Mouse (Mus musculus) kidney, postnatal 10 days (tissue): ENCODE measurements at regions not wholly inside any gene's neighbourhood (a gene's known extent, or its start where the extent isn't known, plus 50 kb on each side); places are given as distances from the start of the nearest gene placed in this dataset.

Source experiments
- DNase-seq: peaks from one replicate; pipeline ENCODE4 v3.0.0; 2021; ENCODE audit warnings: mixed read lengths

- DNase-seq, result no peak
These were observed 220.5 kb upstream of the Ntm start for GRCm38 (mm10) chr9:30183409-30183808.

DNA sequence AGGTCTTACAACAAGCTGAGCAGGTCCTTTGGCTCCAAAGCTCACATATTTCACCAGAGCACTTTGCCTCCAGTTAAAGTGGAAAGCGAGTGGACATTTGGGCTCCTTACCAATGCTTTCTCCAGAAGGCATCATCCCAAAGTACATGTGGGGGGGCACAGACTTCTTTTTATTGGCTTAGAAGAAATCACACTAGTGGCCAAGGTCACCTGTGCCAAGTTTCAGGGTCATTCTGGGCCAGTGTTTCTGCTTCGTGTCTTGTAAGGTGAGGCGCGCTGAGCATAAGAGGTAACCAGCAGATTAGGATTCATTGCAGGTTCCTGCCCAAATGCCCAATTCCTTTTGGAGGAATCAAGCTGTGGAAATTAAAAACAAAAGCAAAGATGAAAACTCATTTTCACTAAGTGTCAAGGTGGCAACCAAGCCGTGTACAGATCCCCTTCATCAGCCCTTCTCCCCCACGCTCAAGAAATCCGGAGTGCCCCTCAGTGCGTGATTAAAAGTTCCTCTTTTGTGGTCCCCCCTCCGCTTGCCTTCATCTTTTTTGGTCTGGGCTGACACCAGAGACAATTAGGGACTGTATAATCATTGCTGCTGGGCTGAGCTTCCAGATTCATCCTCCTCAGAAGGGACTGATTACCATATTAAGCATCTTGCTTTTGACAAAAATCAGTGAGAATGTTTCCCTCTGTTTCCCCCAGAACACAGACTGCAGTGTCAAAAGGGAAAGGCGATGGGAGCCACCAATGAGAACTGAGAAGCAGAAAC lies 222.2 kb upstream of the Ntm start:
- no peak for DNase-seq

GRCm38 (mm10) chr9:30186261-30186660 lies 223.3 kb upstream of the Ntm start:
- DNase-seq, result no peak

DNA sequence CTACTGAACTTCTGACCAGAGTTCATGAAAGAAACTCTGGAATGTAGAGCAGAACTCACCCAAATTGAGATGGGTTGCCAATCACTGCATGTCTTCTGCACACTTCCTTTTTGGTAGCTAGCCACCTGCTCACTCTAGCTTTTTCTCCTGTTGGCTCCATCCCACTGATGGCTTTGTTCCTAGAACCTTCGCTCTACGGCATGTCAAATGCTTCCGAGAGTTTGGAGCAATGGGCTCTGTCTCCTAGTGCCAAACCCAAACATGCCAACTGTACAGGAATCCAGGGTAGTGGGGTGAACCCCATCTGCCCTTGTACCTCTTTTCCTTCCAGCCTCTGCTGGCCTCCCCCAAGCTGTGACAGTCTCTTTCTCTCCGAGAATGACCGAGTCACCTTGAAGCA lies 227.1 kb upstream of the Ntm start:
- DNase-seq, result no peak

DNA sequence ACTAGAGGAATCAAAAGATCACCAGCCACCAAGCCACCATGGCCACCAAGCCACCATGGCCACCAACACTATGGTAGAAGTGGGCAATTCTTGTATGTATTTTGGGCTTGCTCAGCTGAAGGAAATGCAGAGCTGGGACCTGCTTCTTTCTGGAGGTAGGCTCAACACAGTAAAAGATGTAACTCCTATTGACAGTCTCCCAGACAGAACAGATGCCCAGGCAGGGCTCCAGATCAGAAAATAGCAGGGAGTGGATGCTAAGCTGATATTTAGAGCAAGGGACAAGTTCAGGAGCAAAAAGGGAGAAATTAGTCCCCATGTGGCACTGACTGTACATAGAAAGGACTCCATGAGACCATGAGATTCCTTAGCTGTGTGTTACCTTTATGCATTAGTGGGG lies 228.2 kb upstream of the Ntm start:
- DNase-seq, result no peak

- no peak for DNase-seq
These were observed 229.0 kb upstream of the Ntm start for GRCm38 (mm10) chr9:30191902-30192301.

GRCm38 (mm10) chr9:30194866-30195265 lies 231.9 kb upstream of the Ntm start:
- no peak for DNase-seq

- DNase-seq, result no peak
These were observed 224.5 kb upstream of the Snx19 start for GRCm38 (mm10) chr9:30202411-30202810.

- no peak for DNase-seq
These were observed 219.3 kb upstream of the Snx19 start for GRCm38 (mm10) chr9:30207631-30208030.

DNA sequence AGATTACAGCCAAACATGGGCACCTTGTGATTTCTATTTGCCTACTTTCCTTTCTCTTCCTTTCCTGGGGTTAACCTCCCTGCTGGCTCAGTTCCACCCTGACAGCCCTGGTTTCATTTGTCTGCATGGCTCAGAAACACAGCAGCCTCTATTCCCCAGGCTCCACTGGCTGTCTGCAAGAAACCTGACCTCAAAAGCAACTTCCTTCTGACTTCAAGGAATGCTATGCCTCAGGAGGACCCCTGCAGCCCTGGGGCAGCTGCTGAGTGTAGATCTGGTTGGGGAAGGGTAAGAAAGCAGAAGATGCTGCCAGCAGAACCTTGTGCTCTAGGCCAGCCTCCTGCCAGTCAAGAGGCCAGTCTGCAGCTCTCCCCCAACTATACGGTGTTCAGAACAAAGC lies 217.1 kb upstream of the Snx19 start:
- DNase-seq, result no peak

- DNase-seq, result no peak
These were observed 214.3 kb upstream of the Snx19 start for GRCm38 (mm10) chr9:30212471-30213075.

- DNase-seq, result peak; percentile 8
These were observed 192.3 kb upstream of the Snx19 start for GRCm38 (mm10) chr9:30234501-30235163.

GRCm38 (mm10) chr9:30235791-30236190 lies 191.1 kb upstream of the Snx19 start:
- DNase-seq, result no peak

- no peak for DNase-seq
These were observed 184.8 kb upstream of the Snx19 start for GRCm38 (mm10) chr9:30242107-30242506.

GRCm38 (mm10) chr9:30264533-30265168 lies 162.3 kb upstream of the Snx19 start:
- peak; percentile 84 for DNase-seq

DNA sequence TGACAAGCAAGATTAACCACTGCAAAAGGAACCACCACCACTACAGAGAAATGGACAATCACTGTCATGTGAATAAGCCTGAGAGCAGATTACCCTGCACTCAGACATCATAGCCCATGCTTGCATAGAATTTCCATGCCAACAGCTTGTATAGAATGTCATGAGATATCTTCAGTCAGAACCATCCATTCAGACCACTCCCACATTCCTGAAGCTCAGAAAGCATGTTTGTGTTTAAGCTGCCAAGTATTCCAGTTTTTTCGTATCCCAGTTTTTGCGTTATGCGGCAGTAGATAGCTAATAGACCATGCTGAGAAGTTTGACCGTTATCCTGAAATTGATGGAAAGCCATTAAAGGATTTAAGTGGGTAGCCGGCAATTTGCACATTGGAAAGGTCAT lies 155.8 kb upstream of the Snx19 start:
- no peak for DNase-seq

DNA sequence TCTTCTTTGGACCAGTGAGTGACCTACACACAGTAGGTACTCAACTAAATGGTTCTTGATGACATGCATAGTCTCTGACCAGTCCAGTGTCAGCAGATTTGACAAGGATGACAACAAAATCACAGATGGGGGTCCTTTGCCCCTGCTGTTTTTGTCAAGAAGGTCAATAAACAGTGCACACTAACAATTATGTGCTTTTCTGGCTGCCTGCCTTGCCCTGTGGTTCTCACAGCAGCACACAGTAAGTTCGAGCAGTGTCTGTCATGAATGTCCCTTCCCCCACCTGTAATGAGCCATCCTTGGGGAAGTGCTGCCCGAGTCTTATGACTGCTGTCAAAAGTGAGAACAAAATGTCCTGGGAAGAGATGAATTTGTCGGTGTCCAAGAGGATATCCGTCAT lies 153.1 kb upstream of the Snx19 start:
- no peak for DNase-seq

GRCm38 (mm10) chr9:30278231-30278630 lies 148.7 kb upstream of the Snx19 start:
- DNase-seq, result no peak

DNA sequence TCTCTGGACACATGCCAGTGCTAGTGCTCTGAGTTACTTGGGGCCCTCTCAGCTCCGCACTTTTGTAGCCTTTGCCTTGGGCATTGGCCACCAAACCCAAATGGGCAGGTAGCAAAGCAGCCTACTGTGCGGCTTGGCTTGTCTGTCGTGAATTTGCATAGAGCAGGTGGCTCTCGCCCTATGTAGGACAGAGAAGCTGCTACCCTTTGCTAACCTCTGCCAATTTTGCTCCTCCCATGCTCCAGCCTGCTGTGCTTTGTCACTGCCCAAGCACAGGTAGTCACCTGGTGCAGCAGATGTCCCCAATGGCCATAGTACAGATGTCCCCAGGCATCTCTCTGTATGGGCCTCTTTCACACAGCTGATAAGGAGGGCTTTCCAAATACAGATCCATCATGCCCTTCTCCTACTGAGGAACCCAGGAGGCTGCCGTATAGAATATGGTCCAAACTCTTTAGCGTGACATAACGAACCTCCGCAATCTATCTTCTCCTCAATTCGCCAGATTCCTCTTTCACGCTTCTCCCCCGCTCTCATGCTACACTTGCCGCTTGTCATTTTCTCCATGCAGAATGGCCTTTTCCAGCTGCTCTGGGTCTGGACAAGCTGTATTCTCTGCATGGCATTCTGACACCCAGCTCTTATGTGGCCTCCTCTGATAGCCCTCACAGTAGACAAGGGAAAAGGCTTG lies 143.7 kb upstream of the Snx19 start:
- no peak for DNase-seq

DNA sequence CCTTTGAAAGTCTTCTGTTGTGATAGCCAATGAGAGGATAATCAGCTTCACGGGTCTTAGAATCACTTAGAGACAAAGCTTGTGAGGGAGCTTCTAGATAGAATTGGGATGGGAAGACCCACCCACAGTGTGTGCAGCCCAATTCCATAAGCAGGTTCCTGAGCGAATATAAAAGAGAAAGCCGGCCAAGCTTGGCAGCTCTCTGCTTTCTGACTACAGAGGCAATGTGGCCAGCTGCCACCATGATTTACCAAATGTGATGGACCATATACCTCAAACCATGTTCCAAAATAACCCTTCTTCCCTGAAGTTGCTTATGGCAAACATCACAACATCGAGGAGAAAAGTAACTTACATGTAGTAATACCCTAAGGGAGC lies 143.1 kb upstream of the Snx19 start:
- no peak for DNase-seq

DNA sequence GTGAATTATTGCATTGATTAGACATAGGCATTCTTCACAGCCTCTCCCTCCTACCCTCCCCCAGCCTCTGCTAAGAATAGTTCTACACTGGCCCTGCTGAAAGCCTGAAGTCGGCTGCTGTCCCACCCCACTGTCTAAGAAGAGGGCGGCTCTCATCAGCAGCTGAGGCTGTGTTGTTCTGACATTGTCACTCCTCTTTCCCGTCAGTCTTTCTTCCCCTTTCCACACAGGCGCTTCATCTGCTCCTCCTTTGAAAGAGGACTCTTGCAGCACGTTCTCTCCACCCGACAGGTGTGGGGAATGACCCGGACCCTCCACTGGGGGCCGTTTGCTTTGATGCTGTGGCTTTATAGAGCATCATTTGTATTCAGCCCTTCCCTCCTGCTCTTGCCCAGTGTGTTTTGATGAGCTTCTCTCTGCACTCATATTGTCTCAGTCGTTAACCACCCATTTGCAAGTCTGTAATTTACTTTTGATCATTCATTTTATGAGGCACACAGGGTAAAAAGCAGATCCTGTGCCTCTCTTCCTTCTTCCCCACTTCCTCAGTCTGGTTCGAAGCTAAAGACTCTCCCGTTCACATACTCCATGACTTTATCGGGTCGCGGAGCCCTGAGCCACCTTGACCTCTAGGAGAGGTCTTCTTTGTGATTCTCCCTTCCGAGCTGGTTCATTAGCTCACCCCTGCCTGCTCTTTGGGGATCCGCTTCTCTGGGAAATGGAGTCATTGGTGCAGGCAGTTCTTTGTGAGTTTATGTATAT lies 142.2 kb upstream of the Snx19 start:
- DNase-seq, result no peak

DNA sequence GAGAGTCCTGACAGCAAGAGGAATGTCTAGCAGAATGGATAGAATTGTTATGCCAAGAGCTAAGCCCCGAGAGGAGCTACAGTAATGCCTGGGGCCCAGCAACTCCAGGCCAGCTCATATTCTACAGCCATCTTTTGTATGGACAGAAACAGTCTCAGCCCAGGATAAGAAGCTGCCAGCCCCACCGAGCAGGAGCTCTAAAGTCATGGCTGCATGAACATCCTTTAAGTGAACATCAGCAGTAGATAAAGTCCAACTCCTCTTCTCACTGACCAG lies 141.6 kb upstream of the Snx19 start:
- no peak for DNase-seq

DNA sequence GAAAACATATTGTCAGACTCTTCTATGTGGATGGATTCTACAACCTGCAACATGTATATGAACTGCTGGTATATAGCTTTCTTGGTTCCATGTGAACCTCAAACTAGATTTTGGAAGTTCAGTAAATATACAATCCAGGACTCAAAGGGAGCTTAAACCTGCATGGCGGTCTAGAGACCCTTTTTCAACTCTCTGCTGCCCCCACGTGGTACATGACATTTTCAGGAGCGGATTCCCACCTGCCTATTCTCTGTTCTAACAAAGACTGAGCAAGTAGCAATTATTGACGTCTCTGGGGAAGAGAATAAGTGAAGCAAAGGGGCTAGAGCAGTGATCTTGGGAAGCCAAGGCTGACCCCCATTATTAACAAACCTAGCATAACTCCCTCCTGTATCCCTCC lies 127.1 kb upstream of the Snx19 start:
- peak; percentile 73 for DNase-seq
